Mouse (Mus musculus): Measurements from ENCODE around the gene Tmem218. TPM values are rescaled to one million over a fixed set of nuclear protein-coding genes. Genes with fewer than 3 reads are reported as not detected.

The Tmem218 gene
- 10.4 and 11.1 TPM in 2 replicates for polyA plus RNA-seq (2015; fragmentation: Nextera tagmentation; extraction: Ambion mirVana)

DNA sequence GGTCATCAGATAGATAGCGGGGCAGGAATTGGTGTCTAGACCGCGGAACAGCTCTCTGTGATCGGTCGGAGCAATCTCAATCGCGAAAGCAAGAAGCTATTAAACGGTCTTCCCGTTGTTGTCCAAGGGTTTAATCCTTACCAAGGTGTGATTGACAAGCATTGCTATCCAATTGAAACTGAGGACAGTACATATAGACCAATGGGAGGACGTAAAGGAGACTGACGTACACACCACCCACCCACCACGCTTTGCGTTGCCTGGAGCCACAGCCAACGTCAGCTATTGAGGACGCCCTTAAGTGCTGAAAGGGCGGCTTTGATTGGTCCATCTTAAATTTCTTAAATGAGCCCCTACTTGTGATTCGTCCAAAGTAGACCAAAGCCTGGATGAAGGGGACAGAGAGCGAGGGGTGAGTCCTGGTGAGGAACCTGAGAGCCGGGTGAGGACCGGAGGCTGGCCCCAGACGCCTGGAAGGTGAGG, at the start of gene Tmem218:
TSS of gene Tmem218 (plus strand) at position 295 of the 483 bp plus-strand sequence.
- ATAC-seq (replicated peaks) = peak; percentile 100
- Histone ChIP-seq H3K4me2 (replicated peaks) (peak within 1 kb of the TSS; percentile 58), H3K36me3 (no peaks in the 10 kb centered on the region), H3K9me3 (no peaks in the 10 kb centered on the region), H3K9ac (replicated peaks) (peak within 1 kb of the TSS; percentile 67), H3K4me3 (peak within 1 kb of the TSS; percentile 55), H3K27me3 (no peaks in the 10 kb centered on the region), H3K4me1 (peaks cover 21% of the 10 kb centered on the region), H3K27ac (replicated peaks) (peak within 1 kb of the TSS; percentile 90)
- WGBS = under 1% methylated on average over 21 of the region's 21 CpGs

DNA sequence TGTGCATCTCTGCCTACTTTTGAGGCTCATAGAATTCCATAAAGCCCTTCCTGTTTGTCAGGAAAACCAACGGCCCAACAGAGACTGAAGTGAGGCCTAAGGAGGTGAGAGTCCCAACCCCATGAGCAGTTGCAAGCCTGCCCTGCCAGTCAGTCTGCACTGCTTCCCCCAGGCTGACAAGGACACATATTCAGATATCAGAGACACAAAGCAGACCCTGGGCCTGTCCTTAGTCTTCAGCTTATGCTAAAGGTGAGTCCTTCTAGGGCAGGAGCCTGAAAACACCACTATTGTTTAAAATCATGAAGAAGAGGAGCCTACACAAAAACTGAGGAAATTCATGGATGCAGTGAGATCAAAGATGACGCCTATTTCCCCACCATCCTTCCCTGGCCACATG, 47.3 kb upstream of the Tmem218 start:
- no peaks in the 10 kb centered on the region for H3K9me3 ChIP-seq
- H3K27ac ChIP-seq (replicated peaks) = no peak overlapping the region
- H3K4me1 ChIP-seq = no peaks in the 10 kb centered on the region
- no peak overlapping the region for H3K4me2 ChIP-seq (replicated peaks)
- no peak for ATAC-seq (replicated peaks)
- no peak overlapping the region for H3K9ac ChIP-seq (replicated peaks)
- H3K36me3 ChIP-seq = no peaks in the 10 kb centered on the region
- no peak overlapping the region for H3K4me3 ChIP-seq
- WGBS = 82% methylated on average over 2 of the region's 2 CpGs
- H3K27me3 ChIP-seq = no peaks in the 10 kb centered on the region

DNA sequence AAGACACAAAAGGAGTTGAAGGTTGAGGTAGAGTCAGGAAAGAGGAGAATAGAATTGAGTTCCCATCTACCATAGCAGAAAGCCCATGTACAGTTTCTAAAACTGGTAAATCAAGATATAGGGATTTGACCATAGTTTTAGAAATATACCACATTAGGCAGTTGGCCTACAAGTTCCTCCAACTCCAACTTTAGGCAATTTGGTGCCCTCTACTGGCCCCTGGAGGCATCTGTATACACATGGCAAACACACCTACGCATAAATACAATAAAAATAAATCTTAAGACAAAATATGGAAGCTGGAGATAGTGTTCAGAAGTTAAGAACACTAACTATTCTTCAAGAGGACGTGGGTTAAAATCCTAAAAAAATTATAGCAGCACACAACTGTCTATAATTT, 41.1 kb upstream of the Tmem218 start:
- no peaks in the 10 kb centered on the region for H3K9me3 ChIP-seq
- H3K36me3 ChIP-seq = no peaks in the 10 kb centered on the region
- H3K4me3 ChIP-seq = no peak overlapping the region
- H3K4me2 ChIP-seq (replicated peaks) = no peak overlapping the region
- H3K27ac ChIP-seq (replicated peaks) = no peak overlapping the region
- no peaks in the 10 kb centered on the region for H3K27me3 ChIP-seq
- no peaks in the 10 kb centered on the region for H3K4me1 ChIP-seq
- 75% methylated on average over 2 of the region's 2 CpGs for WGBS
- H3K9ac ChIP-seq (replicated peaks) = no peak overlapping the region
- no peak for ATAC-seq (replicated peaks)

DNA sequence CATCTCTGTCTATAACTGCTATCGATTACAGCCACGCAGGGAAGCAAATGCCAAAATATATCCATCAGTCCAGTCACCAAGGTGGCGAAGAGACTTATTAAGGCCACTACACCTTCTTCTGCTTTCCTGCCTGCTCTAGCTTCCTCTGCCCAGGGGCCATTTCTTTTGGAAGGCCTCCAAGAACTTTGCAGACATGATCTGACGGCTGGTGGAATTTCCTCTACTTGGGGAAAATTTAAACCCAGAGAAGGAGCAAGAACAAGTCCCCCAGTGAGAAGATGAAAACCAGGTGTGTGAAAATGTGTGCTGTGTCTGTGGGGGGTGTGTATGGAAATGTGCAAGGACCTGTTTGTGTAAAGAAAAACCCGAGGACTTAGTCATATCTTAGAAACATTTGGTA, 34.6 kb upstream of the Tmem218 start:
- H3K9ac ChIP-seq (replicated peaks) = no peak overlapping the region
- no peaks in the 10 kb centered on the region for H3K27me3 ChIP-seq
- H3K36me3 ChIP-seq = no peaks in the 10 kb centered on the region
- H3K4me2 ChIP-seq (replicated peaks) = no peak overlapping the region
- H3K4me1 ChIP-seq = peaks cover 35% of the 10 kb centered on the region
- no peak for ATAC-seq (replicated peaks)
- H3K9me3 ChIP-seq = no peaks in the 10 kb centered on the region
- no peak overlapping the region for H3K4me3 ChIP-seq
- WGBS = 54% methylated on average over 5 of the region's 5 CpGs
- no peak overlapping the region for H3K27ac ChIP-seq (replicated peaks)

DNA sequence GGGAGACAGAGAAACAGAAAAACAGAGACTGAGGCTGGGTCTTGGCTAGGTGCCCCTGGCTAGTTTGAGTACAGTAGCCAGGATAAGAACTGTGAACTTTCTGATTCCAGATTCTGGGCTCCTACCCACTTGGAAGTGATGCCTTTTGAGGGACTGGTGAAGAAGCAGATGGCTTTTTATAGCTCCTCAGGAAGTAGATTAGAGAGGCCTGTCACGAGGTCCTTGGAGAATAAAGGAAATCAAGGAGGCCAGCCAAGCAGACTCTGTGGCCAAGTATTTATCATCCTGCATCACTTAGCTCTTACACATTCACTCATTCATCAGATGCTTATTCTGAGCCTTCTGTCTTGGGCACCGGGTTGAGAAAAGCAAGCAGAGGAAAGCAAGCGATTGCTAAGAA, 32.0 kb upstream of the Tmem218 start:
- 35% methylated on average over 3 of the region's 3 CpGs for WGBS
- 0 out of 2 replicates have a peak, but pooled peaks have one; percentile 24 for ATAC-seq (replicated peaks)
- no peaks in the 10 kb centered on the region for H3K36me3 ChIP-seq

DNA sequence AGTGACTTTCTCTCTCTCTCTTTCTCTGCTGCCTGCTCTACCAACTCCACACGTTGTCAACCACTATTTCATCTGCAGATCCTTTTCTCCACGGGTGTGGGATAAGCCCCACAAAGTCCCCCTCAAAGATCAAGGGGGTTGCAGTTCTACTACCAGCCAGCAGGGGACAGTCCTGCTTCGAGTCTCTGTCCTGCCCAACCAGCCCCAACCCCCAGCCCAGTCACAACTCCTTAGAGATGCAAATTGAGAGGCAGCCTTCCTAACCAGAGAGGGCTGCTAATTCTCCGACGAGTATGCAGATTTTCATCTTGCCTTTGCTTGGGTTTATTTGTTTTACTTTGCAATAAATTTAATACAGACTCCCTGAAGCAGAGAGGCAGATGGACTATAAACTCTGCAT, 30.9 kb upstream of the Tmem218 start:
- no peaks in the 10 kb centered on the region for H3K9me3 ChIP-seq
- under 1% methylated on average over 5 of the region's 5 CpGs for WGBS
- no peak overlapping the region for H3K4me3 ChIP-seq
- no peaks in the 10 kb centered on the region for H3K36me3 ChIP-seq
- H3K4me1 ChIP-seq = peaks cover 54% of the 10 kb centered on the region
- H3K27ac ChIP-seq (replicated peaks) = peak overlapping the region; percentile 72
- H3K9ac ChIP-seq (replicated peaks) = no peak overlapping the region
- peak; percentile 80 for ATAC-seq (replicated peaks)
- H3K4me2 ChIP-seq (replicated peaks) = 0 out of 2 replicates have a peak overlapping the region, but pooled peaks have one; percentile 8
- H3K27me3 ChIP-seq = no peaks in the 10 kb centered on the region

More for the DNA sequence above, 32.0 kb upstream of the Tmem218 start:
- H3K9me3 ChIP-seq = no peaks in the 10 kb centered on the region
- H3K27ac ChIP-seq (replicated peaks) = peak overlapping the region; percentile 72; the same call in 1 of the 2 replicates
- H3K4me1 ChIP-seq = peaks cover 48% of the 10 kb centered on the region
- no peaks in the 10 kb centered on the region for H3K27me3 ChIP-seq
- H3K4me3 ChIP-seq = no peak overlapping the region
- H3K9ac ChIP-seq (replicated peaks) = no peak overlapping the region
- H3K4me2 ChIP-seq (replicated peaks) = no peak overlapping the region

DNA sequence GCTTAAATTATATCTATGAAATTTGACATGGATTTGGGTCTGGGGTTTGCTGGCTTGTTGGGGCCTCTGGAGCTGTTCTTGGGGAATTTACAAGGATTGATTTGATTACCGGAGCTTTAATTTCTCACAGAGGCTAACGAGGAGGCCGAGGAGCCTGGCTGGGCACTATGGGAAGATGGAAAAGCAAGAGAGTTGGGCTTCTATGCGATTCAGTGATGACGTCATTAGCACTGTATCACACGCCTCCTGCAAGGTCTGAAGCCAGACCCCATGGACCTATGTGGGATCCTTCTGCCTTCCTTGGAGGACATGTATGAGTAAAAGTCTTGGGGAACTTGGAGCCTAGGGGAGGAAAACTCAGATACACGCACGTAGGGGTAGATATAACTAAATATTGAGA, 30.5 kb upstream of the Tmem218 start:
- H3K27me3 ChIP-seq = no peaks in the 10 kb centered on the region
- H3K9me3 ChIP-seq = no peaks in the 10 kb centered on the region
- peak overlapping the region; percentile 72 for H3K27ac ChIP-seq (replicated peaks)
- no peak overlapping the region for H3K9ac ChIP-seq (replicated peaks)
- ATAC-seq (replicated peaks) = peak; percentile 42
- 28% methylated on average over 8 of the region's 8 CpGs for WGBS
- no peak overlapping the region for H3K4me3 ChIP-seq
- peaks cover 54% of the 10 kb centered on the region for H3K4me1 ChIP-seq
- 0 out of 2 replicates have a peak overlapping the region, but pooled peaks have one; percentile 8 for H3K4me2 ChIP-seq (replicated peaks)
- H3K36me3 ChIP-seq = no peaks in the 10 kb centered on the region

DNA sequence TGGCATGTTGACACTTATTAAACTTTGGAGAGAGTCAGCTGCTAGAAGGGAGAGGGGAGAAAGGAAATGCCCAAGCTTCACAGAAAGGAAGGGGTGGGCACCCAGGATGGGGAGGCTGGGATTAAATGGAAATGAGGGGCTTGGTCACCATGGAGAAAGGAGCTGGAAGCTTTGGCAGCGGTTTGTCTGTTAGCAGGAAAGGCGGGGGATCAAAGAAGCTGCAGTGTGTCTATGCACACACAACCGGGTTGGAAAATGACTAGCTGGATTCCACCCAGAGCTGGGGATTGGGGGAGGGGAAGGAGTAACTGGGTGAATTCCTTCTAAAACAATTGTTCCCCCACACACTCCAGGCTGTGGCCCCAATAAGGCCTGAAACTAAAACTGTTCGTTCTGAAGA, 29.1 kb upstream of the Tmem218 start:
- H3K27ac ChIP-seq (replicated peaks) = peak overlapping the region; percentile 65
- no peak overlapping the region for H3K4me3 ChIP-seq
- ATAC-seq (replicated peaks) = peak; percentile 68
- H3K4me1 ChIP-seq = peaks cover 53% of the 10 kb centered on the region
- no peak overlapping the region for H3K4me2 ChIP-seq (replicated peaks)
- H3K9me3 ChIP-seq = no peaks in the 10 kb centered on the region
- no peaks in the 10 kb centered on the region for H3K36me3 ChIP-seq
- no peak overlapping the region for H3K9ac ChIP-seq (replicated peaks)
- 5% methylated on average over 4 of the region's 4 CpGs for WGBS
- H3K27me3 ChIP-seq = no peaks in the 10 kb centered on the region

DNA sequence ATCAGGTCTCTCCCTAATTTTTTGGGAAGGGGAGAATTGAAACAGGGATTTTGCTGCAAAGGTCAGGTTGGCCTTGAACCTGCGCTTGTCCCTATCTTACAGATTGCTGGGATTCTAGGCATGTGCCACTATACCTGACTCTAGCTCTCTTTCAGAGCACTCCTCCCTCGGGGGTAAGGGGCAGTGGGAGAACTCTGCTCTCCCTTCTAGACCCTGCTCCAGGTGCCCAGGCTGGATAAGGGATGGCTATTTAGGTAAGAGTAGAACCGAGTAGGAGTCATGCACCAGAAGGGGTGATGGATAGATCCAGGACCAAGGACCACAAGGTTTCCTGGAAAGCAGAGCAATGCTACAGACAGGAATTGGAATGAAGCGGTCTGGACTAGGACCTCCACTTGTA, 28.4 kb upstream of the Tmem218 start:
- Histone ChIP-seq H3K27me3 (no peaks in the 10 kb centered on the region), H3K4me2 (replicated peaks) (no peak overlapping the region), H3K9ac (replicated peaks) (no peak overlapping the region), H3K36me3 (no peaks in the 10 kb centered on the region), H3K4me3 (no peak overlapping the region), H3K9me3 (no peaks in the 10 kb centered on the region), H3K4me1 (peaks cover 53% of the 10 kb centered on the region), H3K27ac (replicated peaks) (peak overlapping the region; percentile 65)
- 88% methylated on average over 4 of the region's 4 CpGs for WGBS
- ATAC-seq (replicated peaks) = no peak

DNA sequence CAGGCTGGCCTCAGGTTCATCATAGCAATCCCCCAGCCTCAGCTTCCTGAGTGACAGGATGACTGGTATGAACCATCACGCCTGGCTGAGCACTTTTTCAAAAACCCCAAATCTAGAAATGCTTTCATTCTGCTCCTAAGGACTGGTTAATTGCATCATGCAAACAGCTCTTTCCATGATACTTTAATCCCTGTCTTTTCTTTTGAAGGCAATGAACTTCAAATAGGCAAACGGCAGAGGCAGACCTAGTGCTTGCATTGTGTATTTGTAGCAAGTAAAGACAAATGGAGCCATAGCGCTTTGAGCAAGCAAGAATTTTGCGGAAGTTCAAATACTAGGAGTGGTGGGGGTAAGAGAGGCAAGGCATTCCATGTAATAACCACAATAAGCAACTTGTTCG, 26.4 kb upstream of the Tmem218 start:
- H3K27me3 ChIP-seq = no peaks in the 10 kb centered on the region
- 11% methylated on average over 5 of the region's 5 CpGs for WGBS
- no peak overlapping the region for H3K4me3 ChIP-seq
- no peak for ATAC-seq (replicated peaks)
- H3K27ac ChIP-seq (replicated peaks) = no peak overlapping the region
- no peaks in the 10 kb centered on the region for H3K36me3 ChIP-seq
- H3K9ac ChIP-seq (replicated peaks) = no peak overlapping the region
- H3K4me1 ChIP-seq = peaks cover 39% of the 10 kb centered on the region
- no peak overlapping the region for H3K4me2 ChIP-seq (replicated peaks)
- H3K9me3 ChIP-seq = no peaks in the 10 kb centered on the region

DNA sequence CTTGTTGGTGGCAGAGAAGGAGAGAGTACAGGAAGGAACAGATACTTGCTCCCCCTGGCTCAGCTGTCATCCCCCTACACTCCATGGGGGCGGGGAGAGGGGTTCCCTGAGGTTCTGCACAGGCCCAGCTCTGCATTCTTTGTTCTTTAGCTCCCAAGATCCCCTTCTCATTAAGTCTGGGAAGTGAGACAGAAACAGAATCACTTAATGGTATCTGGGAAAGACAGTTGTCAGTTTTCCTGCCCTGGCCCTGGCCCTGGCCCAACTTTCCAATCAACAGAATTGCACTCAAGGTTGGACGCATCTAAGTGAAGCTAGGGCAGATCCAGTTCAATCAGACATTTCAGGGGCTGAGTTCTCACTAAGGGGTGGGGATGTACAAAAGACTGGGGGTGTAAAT, 24.8 kb upstream of the Tmem218 start:
- Histone ChIP-seq H3K4me1 (peaks cover 24% of the 10 kb centered on the region), H3K27ac (replicated peaks) (0 out of 2 replicates have a peak overlapping the region, but pooled peaks have one; percentile 11), H3K27me3 (no peaks in the 10 kb centered on the region), H3K9me3 (no peaks in the 10 kb centered on the region), H3K36me3 (no peaks in the 10 kb centered on the region), H3K9ac (replicated peaks) (no peak overlapping the region), H3K4me2 (replicated peaks) (no peak overlapping the region), H3K4me3 (no peak overlapping the region)
- 39% methylated on average over 2 of the region's 2 CpGs for WGBS
- ATAC-seq (replicated peaks) = no peak

DNA sequence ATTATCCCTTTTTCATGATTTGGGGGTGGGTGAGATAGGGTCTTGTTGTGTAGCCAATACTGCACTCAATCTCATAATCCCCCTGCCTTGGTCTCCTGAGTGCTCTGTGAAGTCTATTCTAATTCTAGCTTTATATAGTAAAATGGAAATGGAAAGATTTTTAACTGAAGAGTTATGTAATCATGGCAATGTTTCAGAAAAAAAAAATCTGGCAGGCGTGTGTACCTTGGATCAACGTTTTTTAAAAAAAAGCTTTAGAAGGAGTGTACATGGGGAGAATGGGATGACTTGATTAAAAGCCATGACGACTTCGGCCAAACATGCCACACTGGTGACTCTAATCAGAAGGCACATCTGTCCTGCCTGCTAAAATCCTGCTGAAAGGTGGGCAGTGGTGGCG, 20.6 kb upstream of the Tmem218 start:
- Histone ChIP-seq H3K4me2 (replicated peaks) (no peak overlapping the region), H3K4me3 (no peak overlapping the region), H3K9ac (replicated peaks) (no peak overlapping the region), H3K36me3 (no peaks in the 10 kb centered on the region), H3K27me3 (no peaks in the 10 kb centered on the region), H3K27ac (replicated peaks) (no peak overlapping the region), H3K9me3 (no peaks in the 10 kb centered on the region), H3K4me1 (0 out of 2 replicates have a peak, but pooled peaks cover 2% of the 10 kb centered on the region)
- no peak for ATAC-seq (replicated peaks)
- WGBS = 91% methylated on average over 5 of the region's 5 CpGs

DNA sequence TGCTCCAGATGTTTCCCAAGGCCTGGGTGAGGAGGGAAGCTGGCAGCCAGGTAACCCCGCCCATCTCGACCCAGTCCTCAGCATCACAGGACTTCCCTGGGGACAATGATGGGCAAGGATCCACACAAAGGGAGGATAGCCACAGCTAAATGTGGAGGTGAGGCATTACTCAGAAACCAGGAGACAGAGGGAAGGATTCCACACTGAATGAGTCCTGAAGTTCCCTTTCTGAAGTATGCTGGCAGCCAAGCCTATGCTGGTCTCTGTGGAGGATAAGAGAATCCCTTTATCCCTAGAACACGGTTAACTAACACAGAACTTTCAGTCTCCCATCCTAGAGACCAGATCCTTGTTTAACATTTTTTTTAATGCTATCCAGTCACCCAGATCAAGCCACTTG, 20.0 kb upstream of the Tmem218 start:
- H3K36me3 ChIP-seq = no peaks in the 10 kb centered on the region
- H3K4me2 ChIP-seq (replicated peaks) = no peak overlapping the region
- WGBS = 86% methylated on average over 3 of the region's 3 CpGs
- H3K4me3 ChIP-seq = no peak overlapping the region
- H3K27me3 ChIP-seq = no peaks in the 10 kb centered on the region
- no peak for ATAC-seq (replicated peaks)
- H3K9ac ChIP-seq (replicated peaks) = no peak overlapping the region
- no peak overlapping the region for H3K27ac ChIP-seq (replicated peaks)
- 0 out of 2 replicates have a peak, but pooled peaks cover 1% of the 10 kb centered on the region for H3K4me1 ChIP-seq
- H3K9me3 ChIP-seq = no peaks in the 10 kb centered on the region
